Comparison of ENCODE assay signal across 14 mouse cellular contexts in genomic region chr2:18957459-18957858, GRCm38 (mm10). TPM values are rescaled to one million over a fixed set of nuclear protein-coding genes. Genes with fewer than 3 reads are reported as not detected.
DNase-seq lines count a peak whose midpoint lies in the region; ATAC-seq and TF ChIP-seq lines count a peak whose summit lies in the region.
"Had no signal": no experiment of that assay in that cellular context is flagged by ENCODE, and none has a peak within 500 bp of the region (broad histone marks: within the 10 kb centered on the region; RNA-seq: fewer than 3 reads in every experiment).

No protein-coding gene starts in this region.

- no peak for ATAC-seq in megakaryocyte, adult 5-6 weeks (ENCODE audit: poor library complexity, severe bottlenecking)
- ATAC-seq in liver, postnatal 0 days, result no peak
- ATAC-seq in hindbrain, embryonic 11.5 days (ENCODE audit: low FRiP score), result no peak
- ATAC-seq: forebrain, embryonic 16.5 days; lung, postnatal 0 days had no signal

- TF ChIP-seq CTCF in liver, postnatal 0 days (IDR thresholded peaks at IDR 0.05; ENCODE audit: low read depth), result no peak

- H3K4me2 ChIP-seq in liver, postnatal 0 days (ENCODE audit: low read depth, low read length), result peak overlapping the region; percentile 15; the same call in 1 of the 2 replicates
- no peak overlapping the region for H3K4me2 ChIP-seq in hindbrain, embryonic 11.5 days (replicated peaks; ENCODE audit: low read depth, low read length)
- H3K4me2 ChIP-seq: midbrain, embryonic 11.5 days had no signal

- no peak overlapping the region for H3K27ac ChIP-seq in liver, postnatal 0 days (ENCODE audit: low read depth)
- H3K27ac ChIP-seq in hindbrain, embryonic 11.5 days (ENCODE audit: low read depth, low read length), result no peak overlapping the region
- H3K27ac ChIP-seq: kidney, postnatal 0 days had no signal

- peaks cover 100% of the 10 kb centered on the region for H3K4me1 ChIP-seq in megakaryocyte, embryonic 14.5 days
- H3K4me1 ChIP-seq in liver, postnatal 0 days (ENCODE audit: insufficient read depth), result peaks cover 47% of the 10 kb centered on the region
- H3K4me1 ChIP-seq in hindbrain, embryonic 11.5 days (replicated peaks; ENCODE audit: control insufficient read depth, insufficient read depth, low read length), result no peaks in the 10 kb centered on the region

- H3K36me3 ChIP-seq in megakaryocyte, embryonic 14.5 days (replicated peaks; ENCODE audit: low read length), result peaks cover 21% of the 10 kb centered on the region
- H3K36me3 ChIP-seq in liver, postnatal 0 days (replicated peaks; ENCODE audit: insufficient read depth, low read length), result no peaks in the 10 kb centered on the region
- H3K36me3 ChIP-seq in hindbrain, embryonic 11.5 days (ENCODE audit: control insufficient read depth, insufficient read depth, low read length), result no peaks in the 10 kb centered on the region

- H3K4me3 ChIP-seq in megakaryocyte, embryonic 14.5 days (replicated peaks), result peak overlapping the region; percentile 88
- no peak overlapping the region for H3K4me3 ChIP-seq in liver, postnatal 0 days (ENCODE audit: low read depth, low read length)
- H3K4me3 ChIP-seq in hindbrain, embryonic 11.5 days (ENCODE audit: low read depth, low read length), result no peak overlapping the region

- intact Hi-C loops in gastrocnemius, postnatal 36 days (cut with DNase I), result no loop called here

- no peak for TF ChIP-seq EP300 in liver, postnatal 0 days (IDR thresholded peaks at IDR 0.05; ENCODE audit: low read depth)

- no peaks in the 10 kb centered on the region for H3K9me3 ChIP-seq in megakaryocyte, embryonic 14.5 days
- no peaks in the 10 kb centered on the region for H3K9me3 ChIP-seq in liver, postnatal 0 days (ENCODE audit: low read length)
- no peaks in the 10 kb centered on the region for H3K9me3 ChIP-seq in hindbrain, embryonic 11.5 days (ENCODE audit: control insufficient read depth, low read length)

- 54% methylated on average over 7 of the region's 7 CpGs for WGBS in liver, postnatal 0 days (ENCODE audit: insufficient replicate concordance)
- WGBS in hindbrain, embryonic 11.5 days, result 92% methylated on average over 7 of the region's 7 CpGs

- no peaks in the 10 kb centered on the region for H3K27me3 ChIP-seq in megakaryocyte, embryonic 14.5 days (replicated peaks)
- no peaks in the 10 kb centered on the region for H3K27me3 ChIP-seq in liver, postnatal 0 days (ENCODE audit: insufficient read depth, low read length)
- H3K27me3 ChIP-seq in hindbrain, embryonic 11.5 days (ENCODE audit: control insufficient read depth, insufficient read depth, low read length), result no peaks in the 10 kb centered on the region

- H3K9ac ChIP-seq in liver, postnatal 0 days (replicated peaks), result no peak overlapping the region
- H3K9ac ChIP-seq in hindbrain, embryonic 11.5 days (ENCODE audit: low read depth, low read length), result no peak overlapping the region

- DNase-seq in T-cell, adult 2 months (ENCODE audit: low spot score), result peak; percentile 74
- DNase-seq in liver, postnatal 0 days, result no peak
- DNase-seq in hindbrain, embryonic 11.5 days (ENCODE audit: low spot score), result no peak
- no peak for DNase-seq in gastrocnemius, postnatal 36 days
- DNase-seq in layer of hippocampus, postnatal 10 days (ENCODE audit: low spot score in 2 of 2), result no peak
- DNase-seq: cerebellum, adult 8-10 months; embryo, embryonic 11 days; gastrocnemius, postnatal 25 days had no signal

RNA-seq across cellular contexts. Expression of gene Pip4k2a, which starts 40.5 kb away (rescaled TPM):
- polyA plus RNA-seq in megakaryocyte, embryonic 14.5 days (2012; ENCODE audit: insufficient read depth, low replicate concordance), result 1.6 and 39.5 TPM in 2 replicates
- 121 and 123 TPM in 2 replicates for total RNA-seq in megakaryocyte, adult 5-6 weeks (2015)
- 63.0 and 64.8 TPM in 2 replicates for total RNA-seq in megakaryocyte, adult 5-6 weeks (2017)
- polyA plus RNA-seq in liver, postnatal 0 days (2015; fragmentation: Nextera tagmentation; extraction: Ambion mirVana), result 6.7 and 8.0 TPM in 2 replicates
- polyA plus RNA-seq in hindbrain, embryonic 11.5 days (2014; fragmentation: Nextera tagmentation; extraction: Ambion mirVana), result 10.8 and 11.4 TPM in 2 replicates
- total RNA-seq in gastrocnemius, postnatal 36 days (2021), result 1 to 10 TPM; 3.6 to 4.8 TPM
- 10 to 100 TPM; 27.1 to 29.8 TPM for total RNA-seq in layer of hippocampus, postnatal 10 days (2021)

RNA-seq across cellular contexts. Expression of gene 4930426L09Rik, which starts 40.7 kb away (rescaled TPM):
- polyA plus RNA-seq in megakaryocyte, embryonic 14.5 days (2012; ENCODE audit: insufficient read depth, low replicate concordance), result 0.43 TPM in 1 of 2 replicates, not detected in the other
- 2.1 and 3.0 TPM in 2 replicates for total RNA-seq in megakaryocyte, adult 5-6 weeks (2015)
- total RNA-seq in megakaryocyte, adult 5-6 weeks (2017), result 0.53 and 0.59 TPM in 2 replicates
- polyA plus RNA-seq in liver, postnatal 0 days (2015; fragmentation: Nextera tagmentation; extraction: Ambion mirVana), result 0.21 and 0.24 TPM in 2 replicates
- polyA plus RNA-seq in hindbrain, embryonic 11.5 days (2014; fragmentation: Nextera tagmentation; extraction: Ambion mirVana), result 0.43 and 0.49 TPM in 2 replicates
- not detected for total RNA-seq in gastrocnemius, postnatal 36 days (2021)
- total RNA-seq in layer of hippocampus, postnatal 10 days (2021), result 1 to 10 TPM in 1 of 2 experiments, under 1 TPM in 1; 0.54 to 1.1 TPM

Comparison
In these comparisons a context has a peak if more than half of its experiments do, and no peak if none do; other contexts are left out.
1. RNA of gene Pip4k2a, which starts 40.5 kb away (total RNA-seq): 63.0 to 123 TPM in megakaryocyte, adult 5-6 weeks and 27.1 to 29.8 TPM in layer of hippocampus, postnatal 10 days; 3.6 to 4.8 TPM in gastrocnemius, postnatal 36 days; every median in the first group is over 4 times any median in the second.